Mouse (Mus musculus) lung, postnatal 0 days (tissue): ENCODE results near the gene Tcn2. TPM values are rescaled to one million over a fixed set of nuclear protein-coding genes. Genes with fewer than 3 reads are reported as not detected.
"Not testable (repeated sequence)": the region's sequence is repeated elsewhere in the genome, so short reads cannot be mapped to it uniquely, and the experiment has no call there.

Experiments
- ATAC-seq: fragments of 200-750 bp; cut with Nextera tagmentation; 2 replicates; pipeline ENCODE4 v1.8.0; 2017; ENCODE audit warnings: moderate library complexity
- DNase-seq: peaks from one replicate; pipeline ENCODE4 v3.0.0-alpha.2; 2016; ENCODE audit warnings: low spot score
- H3K27ac ChIP-seq: fragments of 300-500 bp; sonication (generic); 2 replicates; pipeline ENCODE4 v1.5.1; 2014; ENCODE audit warnings: antibody characterized with exemption, mild to moderate bottlenecking, low read length, mixed read lengths
- H3K27me3 ChIP-seq: fragments of 300-500 bp; sonication (generic); replicated peaks from 2 replicates; pipeline ENCODE4 v1.6.1; 2014; ENCODE audit warnings: low read length, mixed read lengths; ENCODE audit not compliant: insufficient read depth
- H3K36me3 ChIP-seq: fragments of 300-500 bp; sonication (generic); 2 replicates; pipeline ENCODE4 v1.6.1; 2014; ENCODE audit warnings: low read length, mixed read lengths; ENCODE audit not compliant: insufficient read depth
- H3K4me1 ChIP-seq: fragments of 300-500 bp; sonication (generic); 2 replicates; pipeline ENCODE4 v1.6.1; 2014; ENCODE audit warnings: antibody characterized with exemption, low read depth, low read length, mixed read lengths; ENCODE audit not compliant: insufficient read depth
- H3K4me2 ChIP-seq: fragments of 300-500 bp; sonication (generic); replicated peaks from 2 replicates; pipeline ENCODE4 v1.6.1; 2014; ENCODE audit warnings: low read depth, mild to moderate bottlenecking, low read length, moderate library complexity, mixed read lengths
- H3K4me3 ChIP-seq: fragments of 300-500 bp; sonication (generic); 2 replicates; pipeline ENCODE4 v1.5.1; 2014; ENCODE audit warnings: low read depth, low read length
- H3K9ac ChIP-seq: fragments of 300-500 bp; sonication (generic); replicated peaks from 2 replicates; pipeline ENCODE4 v1.6.1; 2014; ENCODE audit warnings: low read depth, mild to moderate bottlenecking
- H3K9me3 ChIP-seq: fragments of 300-500 bp; sonication (generic); 2 replicates; pipeline ENCODE4 v1.6.1; 2016; ENCODE audit warnings: low read length, mixed read lengths
- CTCF ChIP-seq: IDR thresholded peaks from 2 replicates; pipeline ENCODE4 v1.5.1; 2016; ENCODE audit warnings: antibody characterized with exemption, mild to moderate bottlenecking
- EP300 ChIP-seq: IDR thresholded peaks from 2 replicates; pipeline ENCODE4 v1.6.1; 2016; ENCODE audit warnings: antibody characterized with exemption, mild to moderate bottlenecking, control low read depth
- WGBS: fragments of 180-500 bp; shearing (Covaris S2); extraction: QIAGEN DNeasy Blood & Tissue Kit; methylation state at CpG from one replicate; pipeline ENCODE4 v1.1.7; 2014; 5-methylcytosine and 5-hydroxymethylcytosine counted together
- polyA plus RNA-seq: library from polyadenylated mRNA; unstranded; fragments of >200 nt; fragmentation: Nextera tagmentation; extraction: Ambion mirVana; gene quantifications from 2 replicates; pipeline ENCODE4 v1.2.1, GENCODE M21; 2015

Gene Tcn2
- polyA plus RNA-seq, 1 experiment from 2014 or later, result 170 TPM

DNA sequence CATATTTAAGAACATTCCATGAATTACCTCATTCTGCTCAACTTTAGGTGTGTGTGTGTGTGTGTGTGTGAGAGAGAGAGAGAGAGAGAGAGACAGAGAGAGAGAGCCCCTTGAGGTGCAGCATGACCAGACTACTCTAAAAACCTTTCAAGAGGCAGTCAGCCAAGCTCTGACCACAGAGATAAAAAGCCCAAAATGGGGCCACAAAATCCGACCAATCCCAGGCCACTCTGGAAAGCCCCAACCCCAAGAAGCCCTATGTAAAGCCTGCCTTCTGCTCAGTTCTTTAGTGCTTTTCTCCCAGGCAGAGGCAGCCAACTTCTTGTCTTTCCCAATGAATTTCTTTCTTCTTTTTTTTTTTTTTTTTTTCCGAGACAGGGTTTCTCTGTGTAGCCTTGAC, 28.9 kb upstream of the Tcn2 start:
- Histone ChIP-seq H3K4me3 (no peak overlapping the region), H3K36me3 (no peaks in the 10 kb centered on the region), H3K4me1 (no peaks in the 10 kb centered on the region; the same call in 1 of the 2 replicates), H3K27ac (no peak overlapping the region), H3K9me3 (no peaks in the 10 kb centered on the region), H3K4me2 (no peak overlapping the region), H3K27me3 (no peaks in the 10 kb centered on the region), H3K9ac (no peak overlapping the region)
- ATAC-seq (no peak), DNase-seq (no peak)
- WGBS, result 39% methylated on average over 2 of the region's 2 CpGs
- TF ChIP-seq CTCF (no peak), EP300 (no peak)

DNA sequence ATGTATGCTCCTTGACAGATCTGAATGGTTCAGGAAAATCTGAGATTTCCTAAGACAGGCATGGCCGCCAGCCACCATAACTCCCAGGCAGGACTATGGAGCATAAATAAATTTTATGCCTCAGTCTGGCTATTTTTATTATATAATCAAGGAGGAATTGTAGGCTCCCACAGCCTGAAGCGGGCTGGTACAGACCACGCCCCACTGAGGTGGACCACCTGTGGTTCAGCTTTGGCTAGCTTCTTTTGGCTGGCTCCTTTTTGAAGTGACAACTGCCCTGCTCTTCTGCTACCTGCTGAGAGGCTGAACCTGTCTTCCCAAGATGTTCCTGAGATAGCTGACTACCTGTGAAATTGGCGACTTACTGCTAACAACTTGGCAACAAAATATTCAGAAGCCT, 23.4 kb upstream of the Tcn2 start:
- not testable (repeated sequence) for H3K4me1 ChIP-seq, DNase-seq, H3K4me3 ChIP-seq, H3K27ac ChIP-seq, ATAC-seq, H3K4me2 ChIP-seq, H3K9me3 ChIP-seq, H3K27me3 ChIP-seq, H3K9ac ChIP-seq, H3K36me3 ChIP-seq
- 74% methylated on average over 4 of the region's 4 CpGs for WGBS

DNA sequence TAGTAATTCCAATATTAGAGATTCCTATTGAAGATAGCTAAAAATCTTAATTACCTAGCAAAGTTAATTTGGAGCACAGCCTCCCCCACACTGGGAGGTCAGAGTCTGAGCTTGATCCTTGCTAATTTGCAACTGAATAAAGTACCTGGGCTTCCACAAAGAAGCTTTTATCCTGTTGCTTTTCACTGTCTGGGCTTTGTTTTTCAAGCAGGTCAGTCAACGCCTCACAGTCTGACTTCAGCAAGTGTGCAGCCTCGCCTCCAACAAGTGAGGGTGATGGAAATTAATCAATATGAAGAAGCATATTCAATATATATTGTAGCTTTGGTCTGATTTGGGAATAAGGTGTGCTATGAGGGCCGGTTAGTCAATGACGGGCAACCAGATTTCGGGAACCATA, 22.9 kb upstream of the Tcn2 start:
- H3K4me1 ChIP-seq, DNase-seq, ATAC-seq, H3K4me2 ChIP-seq, H3K9me3 ChIP-seq, H3K27ac ChIP-seq, H3K27me3 ChIP-seq, H3K9ac ChIP-seq, H3K36me3 ChIP-seq, H3K4me3 ChIP-seq: not testable (repeated sequence)
- whole genome bisulfite sequencing, result 84% methylated on average over 5 of the region's 5 CpGs

DNA sequence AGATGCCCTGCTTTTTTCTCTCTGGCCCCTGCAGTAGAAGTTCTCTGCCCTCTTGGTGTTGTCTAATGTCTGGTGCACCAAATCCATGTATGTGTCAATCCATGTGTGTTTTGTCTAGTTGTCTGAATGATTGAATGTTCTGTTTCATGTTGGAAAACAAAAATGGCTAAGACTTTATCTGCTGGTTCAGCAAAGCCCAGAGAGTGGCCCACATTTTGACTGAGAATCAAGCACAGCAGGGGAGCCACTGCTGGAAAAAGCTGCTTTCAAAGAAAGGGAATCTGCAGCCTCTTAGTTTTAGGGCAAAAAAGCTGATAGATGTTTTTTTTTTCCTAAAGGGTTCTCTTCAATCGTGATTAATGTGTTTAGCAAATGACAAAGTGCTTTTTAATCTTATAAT, 14.4 kb upstream of the Tcn2 start:
- H3K9me3 ChIP-seq, result no peaks in the 10 kb centered on the region
- no peak for TF ChIP-seq EP300
- TF ChIP-seq CTCF, result no peak
- no peak overlapping the region for H3K4me2 ChIP-seq
- no peaks in the 10 kb centered on the region for H3K4me1 ChIP-seq
- WGBS, result 34% methylated on average over 1 of the region's 1 CpGs
- no peaks in the 10 kb centered on the region for H3K36me3 ChIP-seq
- DNase-seq (no peak), ATAC-seq (no peak)
- H3K9ac ChIP-seq, result no peak overlapping the region
- H3K27me3 ChIP-seq, result no peaks in the 10 kb centered on the region
- no peak overlapping the region for H3K27ac ChIP-seq
- H3K4me3 ChIP-seq, result no peak overlapping the region

DNA sequence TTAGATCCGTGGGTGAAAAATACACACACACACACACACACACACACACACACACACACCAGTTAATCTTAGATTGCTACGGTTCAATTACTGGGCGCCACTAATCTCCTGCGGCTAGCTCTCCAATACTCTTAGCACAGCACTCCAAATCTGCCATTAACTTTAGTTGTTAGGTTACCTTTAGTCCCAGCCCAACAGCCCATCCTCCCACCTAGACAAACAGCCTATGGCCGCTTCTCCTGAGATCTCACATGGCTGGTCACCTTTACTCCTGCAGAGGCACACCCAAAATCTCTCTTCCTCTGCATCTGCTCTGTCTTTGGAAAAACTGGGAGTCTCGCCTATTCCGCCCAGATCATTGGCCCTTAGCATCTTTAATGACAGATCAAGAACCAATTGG, 9.4 kb upstream of the Tcn2 start:
- Histone ChIP-seq H3K9ac (no peak overlapping the region), H3K27ac (no peak overlapping the region), H3K4me2 (no peak overlapping the region), H3K4me3 (no peak overlapping the region), H3K36me3 (no peaks in the 10 kb centered on the region), H3K9me3 (no peaks in the 10 kb centered on the region), H3K4me1 (no peaks in the 10 kb centered on the region), H3K27me3 (no peaks in the 10 kb centered on the region)
- WGBS, result 86% methylated on average over 7 of the region's 7 CpGs
- no peak for DNase-seq
- TF ChIP-seq EP300, result no peak
- TF ChIP-seq CTCF, result no peak
- ATAC-seq, result no peak

DNA sequence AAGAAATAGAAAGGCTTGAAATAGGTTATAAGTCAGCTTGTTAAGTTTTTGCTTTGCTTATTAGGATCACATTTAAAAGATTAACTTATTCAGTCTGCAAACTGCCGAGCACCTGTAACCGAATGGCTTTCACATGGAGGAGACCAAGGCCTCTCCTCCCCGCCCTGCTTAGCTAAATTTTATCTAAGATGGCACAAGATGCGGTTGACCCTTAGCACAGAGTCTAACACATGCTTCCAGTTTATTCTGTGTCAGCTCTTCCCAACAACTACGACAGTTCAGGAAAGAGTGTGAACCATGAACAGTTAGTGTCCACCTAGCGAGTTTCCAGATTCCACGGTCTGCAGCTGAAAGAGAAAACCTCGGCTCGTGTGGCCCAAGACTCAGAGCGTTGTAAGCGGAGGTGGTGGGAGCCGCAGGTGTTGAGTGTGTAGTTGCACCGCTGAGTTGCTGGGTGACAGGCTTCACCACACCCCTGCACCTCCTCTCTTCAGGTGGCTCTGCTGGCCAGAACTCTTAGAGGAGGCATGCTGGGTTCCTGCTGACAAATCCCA, 5.4 kb upstream of the Tcn2 start:
- Histone ChIP-seq H3K27ac (no peak overlapping the region), H3K9me3 (no peaks in the 10 kb centered on the region), H3K27me3 (no peaks in the 10 kb centered on the region), H3K4me2 (no peak overlapping the region), H3K36me3 (no peaks in the 10 kb centered on the region), H3K9ac (no peak overlapping the region), H3K4me1 (no peaks in the 10 kb centered on the region), H3K4me3 (no peak overlapping the region)
- 70% methylated on average over 13 of the region's 13 CpGs for WGBS
- TF ChIP-seq EP300 (no peak), CTCF (no peak)
- ATAC-seq, result no peak
- DNase-seq, result no peak

DNA sequence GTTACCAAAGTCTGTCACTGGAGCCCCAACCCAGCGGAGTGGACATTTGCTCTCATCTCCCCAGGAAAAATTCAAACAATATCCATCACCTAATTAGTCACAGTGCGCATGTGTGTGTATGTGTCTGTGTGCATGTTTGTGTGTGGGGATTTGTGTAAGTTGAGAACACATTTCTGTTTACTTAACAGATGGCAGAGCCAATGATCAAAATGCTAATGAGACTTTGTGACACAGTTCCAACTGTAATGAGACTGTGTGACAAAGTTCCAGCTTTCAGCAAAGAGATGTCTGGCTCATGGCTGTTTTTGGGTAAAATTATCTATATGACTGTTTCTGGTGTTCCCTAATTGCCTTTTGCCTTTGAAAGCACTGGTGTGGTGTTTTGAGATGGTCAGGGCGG, 4.4 kb upstream of the Tcn2 start:
- ATAC-seq (no peak), DNase-seq (no peak)
- H3K36me3 ChIP-seq, result no peaks in the 10 kb centered on the region
- no peaks in the 10 kb centered on the region for H3K4me1 ChIP-seq
- no peaks in the 10 kb centered on the region for H3K9me3 ChIP-seq
- H3K4me3 ChIP-seq, result no peak overlapping the region
- no peaks in the 10 kb centered on the region for H3K27me3 ChIP-seq
- no peak overlapping the region for H3K4me2 ChIP-seq
- TF ChIP-seq CTCF, result no peak
- H3K9ac ChIP-seq, result no peak overlapping the region
- 80% methylated on average over 3 of the region's 3 CpGs for WGBS
- H3K27ac ChIP-seq, result no peak overlapping the region
